Mouse (Mus musculus) liver, adult 2 months (tissue): ENCODE measurements around the gene Cd55.
"Not testable (repeated sequence)": the region's sequence is repeated elsewhere in the genome, so short reads cannot be mapped to it uniquely, and the experiment has no call there.

Experiments used
- CTCF ChIP-seq: fragments of 200-500 bp; IDR thresholded peaks from 2 replicates; pipeline ENCODE4 v1.5.1; 2011; ENCODE audit warnings: low read depth, low read length, control low read depth
- POLR2A ChIP-seq: fragments of 200-500 bp; IDR thresholded peaks from 2 replicates; pipeline ENCODE4 v1.6.1; 2011; ENCODE audit warnings: low read length, control low read depth; ENCODE audit not compliant: insufficient read depth; ENCODE audit errors: extremely low read depth

DNA sequence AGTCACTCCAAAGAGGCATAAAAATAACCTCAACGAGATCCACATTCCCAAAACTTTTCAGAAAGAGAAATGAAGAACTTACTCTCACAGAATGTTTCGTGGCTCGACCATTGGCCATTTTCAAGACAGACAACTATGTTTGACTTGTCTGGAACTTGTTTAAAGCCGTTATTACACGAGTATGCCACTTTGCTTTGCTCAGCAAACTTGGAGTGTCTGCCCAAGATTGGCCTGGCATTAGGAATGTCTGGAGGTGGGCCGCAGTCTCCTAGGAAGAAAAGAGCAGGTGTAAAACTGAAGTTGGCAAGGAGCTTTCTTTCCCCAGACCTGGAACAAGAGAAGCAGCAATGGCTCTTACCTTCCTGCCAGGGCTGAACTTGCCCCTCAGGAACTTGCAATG, 40.5 kb downstream of the Cd55 start:
- TF ChIP-seq CTCF, POLR2A: not testable (repeated sequence)
